23 mouse cellular contexts compared by ENCODE assay signal in genomic region chr4:107495751-107496430, GRCm38 (mm10).
DNase-seq lines count a peak whose midpoint lies in the region; ATAC-seq and TF ChIP-seq lines count a peak whose summit lies in the region.
"Had no signal": no experiment of that assay in that cellular context is flagged by ENCODE, and none has a peak within 500 bp of the region (broad histone marks: within the 10 kb centered on the region; RNA-seq: fewer than 3 reads in every experiment).

No protein-coding gene starts in this region.

- H3K79me3 ChIP-seq in C2C12 (ENCODE audit: low read depth): no peaks in the 10 kb centered on the region

- 0 out of 2 replicates have a peak overlapping the region, but pooled peaks have one; percentile 4 for H3K27ac ChIP-seq in embryonic facial prominence, embryonic 10.5 days (replicated peaks)
- no peak overlapping the region for H3K27ac ChIP-seq in stomach, postnatal 0 days (replicated peaks)
- H3K27ac ChIP-seq in heart, embryonic 12.5 days (ENCODE audit: poor library complexity, severe bottlenecking): no peak overlapping the region
- H3K27ac ChIP-seq: embryonic facial prominence, embryonic 12.5 days; forebrain, embryonic 13.5 days; hindbrain, embryonic 14.5 days; kidney, postnatal 0 days; limb, embryonic 15.5 days had no signal

- peaks cover 37% of the 10 kb centered on the region for H3K4me1 ChIP-seq in embryonic facial prominence, embryonic 10.5 days
- H3K4me1 ChIP-seq in stomach, postnatal 0 days (replicated peaks; ENCODE audit: control insufficient read depth, insufficient read depth): no peaks in the 10 kb centered on the region
- H3K4me1 ChIP-seq in heart, embryonic 12.5 days (replicated peaks): peaks cover 6% of the 10 kb centered on the region
- H3K4me1 ChIP-seq: forebrain, embryonic 13.5 days had no signal

- H3K4me3 ChIP-seq in C2C12 (ENCODE audit: insufficient read depth, poor library complexity, severe bottlenecking): no peak overlapping the region
- no peak overlapping the region for H3K4me3 ChIP-seq in embryonic facial prominence, embryonic 10.5 days
- H3K4me3 ChIP-seq in stomach, postnatal 0 days (ENCODE audit: low read depth, low read length): no peak overlapping the region
- no peak overlapping the region for H3K4me3 ChIP-seq in heart, embryonic 12.5 days
- H3K4me3 ChIP-seq: embryonic facial prominence, embryonic 12.5 days; erythroblast, embryonic 14.5 days; forebrain, embryonic 13.5 days; limb, embryonic 15.5 days had no signal

- no peak for ATAC-seq in stomach, postnatal 0 days (ENCODE audit: low FRiP score, low TSS enrichment)
- no peak for ATAC-seq in heart, embryonic 12.5 days (ENCODE audit: insufficient number of reproducible peaks, low FRiP score)
- ATAC-seq: activated CD4-positive, CD25-positive, alpha-beta regulatory T cell, adult 4 months; forebrain, embryonic 13.5 days had no signal

- H3ac ChIP-seq in C2C12 (ENCODE audit: control insufficient read depth, insufficient read length, low read depth): peak overlapping the region; percentile 12

- TF ChIP-seq CTCF in C2C12 (IDR thresholded peaks at IDR 0.05; ENCODE audit: control insufficient read depth, insufficient read depth, insufficient read length): no peak
- TF ChIP-seq CTCF in stomach, postnatal 0 days (IDR thresholded peaks at IDR 0.05; ENCODE audit: low read depth): no peak

- H3K27me3 ChIP-seq in C2C12 (ENCODE audit: control insufficient read depth, insufficient read depth, insufficient read length): no peaks in the 10 kb centered on the region
- peaks cover 15% of the 10 kb centered on the region; the same call in 1 of the 2 replicates for H3K27me3 ChIP-seq in embryonic facial prominence, embryonic 10.5 days (replicated peaks; ENCODE audit: low read depth, poor library complexity, severe bottlenecking)
- no peaks in the 10 kb centered on the region for H3K27me3 ChIP-seq in stomach, postnatal 0 days (ENCODE audit: control insufficient read depth, insufficient read depth, low read length)
- H3K27me3 ChIP-seq in heart, embryonic 12.5 days (replicated peaks): peaks cover 17% of the 10 kb centered on the region; the same call in 1 of the 2 replicates
- H3K27me3 ChIP-seq: embryonic facial prominence, embryonic 12.5 days; forebrain, embryonic 13.5 days had no signal

- H3K9me3 ChIP-seq in embryonic facial prominence, embryonic 10.5 days: no peaks in the 10 kb centered on the region
- no peaks in the 10 kb centered on the region for H3K9me3 ChIP-seq in stomach, postnatal 0 days (ENCODE audit: control insufficient read depth, low read length)
- H3K9me3 ChIP-seq in heart, embryonic 12.5 days (replicated peaks): no peaks in the 10 kb centered on the region
- H3K9me3 ChIP-seq: embryonic facial prominence, embryonic 12.5 days; forebrain, embryonic 13.5 days; limb, embryonic 15.5 days had no signal

- H3K79me2 ChIP-seq in C2C12 (ENCODE audit: control insufficient read depth, insufficient read depth): no peaks in the 10 kb centered on the region

- no peak for TF ChIP-seq EP300 in stomach, postnatal 0 days (optimal IDR thresholded peaks at IDR 0.05)

- H3K9ac ChIP-seq in stomach, postnatal 0 days (ENCODE audit: low read length): no peak overlapping the region
- no peak overlapping the region for H3K9ac ChIP-seq in heart, embryonic 12.5 days
- H3K9ac ChIP-seq: embryonic facial prominence, embryonic 12.5 days; forebrain, embryonic 13.5 days; hindbrain, embryonic 14.5 days; limb, embryonic 15.5 days had no signal

- H3K4me2 ChIP-seq in stomach, postnatal 0 days (replicated peaks; ENCODE audit: low read depth): no peak overlapping the region
- no peak overlapping the region for H3K4me2 ChIP-seq in heart, embryonic 12.5 days
- H3K4me2 ChIP-seq: embryonic facial prominence, embryonic 12.5 days; forebrain, embryonic 13.5 days; hindbrain, embryonic 14.5 days; limb, embryonic 15.5 days had no signal

- no peaks in the 10 kb centered on the region for H3K36me3 ChIP-seq in C2C12 (ENCODE audit: control insufficient read depth, insufficient read depth)
- H3K36me3 ChIP-seq in embryonic facial prominence, embryonic 10.5 days (replicated peaks): no peaks in the 10 kb centered on the region
- no peaks in the 10 kb centered on the region for H3K36me3 ChIP-seq in stomach, postnatal 0 days (ENCODE audit: control insufficient read depth, insufficient read depth, low read length)
- H3K36me3 ChIP-seq in heart, embryonic 12.5 days: no peaks in the 10 kb centered on the region
- H3K36me3 ChIP-seq: embryonic facial prominence, embryonic 12.5 days; limb, embryonic 15.5 days had no signal

- DNase-seq in adrenal gland, adult (ENCODE audit: inconsistent age in 2 of 2, low spot score in 1 of 2): peak; percentile 61 to 81
- no peak for DNase-seq in adrenal gland, postnatal 4 days (ENCODE audit: low spot score in 2 of 2)
- peak; percentile 53 for DNase-seq in adrenal gland, adult 8-10 months
- no peak for DNase-seq in embryonic facial prominence, embryonic 10.5 days (ENCODE audit: low spot score)
- DNase-seq in stomach, postnatal 0 days (ENCODE audit: low spot score): no peak
- DNase-seq in heart, adult 9 months (ENCODE audit: low spot score in 2 of 2): no peak
- DNase-seq: cerebellum, adult 11 months; cerebellum, postnatal 10 days; gastrocnemius, postnatal 14 days; heart, adult 11 months; heart, postnatal 4 days; left cerebral cortex, postnatal 4 days; lung, postnatal 4 days; midbrain, embryonic 14.5 days had no signal

- 79% methylated on average over 9 of the region's 9 CpGs for WGBS in embryonic facial prominence, embryonic 10.5 days
- 79% methylated on average over 9 of the region's 9 CpGs for WGBS in stomach, postnatal 0 days
- 77% methylated on average over 9 of the region's 9 CpGs for WGBS in heart, embryonic 12.5 days

TF ChIP-seq in C2C12, 6 proteins besides CTCF, POLR2A, EP300 and RAD21:
- TF ChIP-seq USF1 (IDR thresholded peaks at IDR 0.05; ENCODE audit: low read depth) (no peak), CEBPB (IDR thresholded peaks at IDR 0.05; ENCODE audit: low read depth) (peak; percentile 1)

Comparison
In these comparisons a context has a peak if more than half of its experiments do, and no peak if none do; other contexts are left out.
1. DNase-seq: peak in adrenal gland, adult (2 of 2) and adrenal gland, adult 8-10 months (single experiment); none in adrenal gland, postnatal 4 days (0 of 2), embryonic facial prominence, embryonic 10.5 days (single experiment), stomach, postnatal 0 days (single experiment) and heart, adult 9 months (0 of 2).